Mouse (Mus musculus) adrenal gland, adult 2 months (tissue): ENCODE measurements around the gene Esrra. TPM values are rescaled to one million over a fixed set of nuclear protein-coding genes. Genes with fewer than 3 reads are reported as not detected.
A peak's percentile ranks its signal among the peaks of the same experiment; 100 is the strongest.

Experiments used
- DNase-seq: peaks from one replicate; pipeline ENCODE4 v3.0.0; 2021
- polyA plus RNA-seq: library from polyadenylated mRNA; depleted of rRNA; stranded (reverse); fragments of >200 nt; gene quantifications from 2 replicates; pipeline ENCODE4 v1.2.3, GENCODE M21; 2012
- total RNA-seq, 2 experiments: library from RNA; stranded (reverse); gene quantifications; 2 replicates each; pipeline ENCODE4 v1.2.3; 2021

Esrra gene
- total and polyA plus RNA-seq, 3 experiments: 29.3 to 67.6 (median 62.8) TPM

- DNase-seq: peak; percentile 96
Observed at GRCm38 (mm10) chr19:6941372-6942248, 20.0 kb upstream of the Esrra start, which contains the start of gene Bad. Gene Bad (plus strand): TSS chr19:6941861.

- DNase-seq: peak; percentile 29
Observed at GRCm38 (mm10) chr19:6940396-6941351, 19.1 kb upstream of the Esrra start.

GRCm38 (mm10) chr19:6939106-6940002, 17.7 kb upstream of the Esrra start:
- no peak for DNase-seq

GRCm38 (mm10) chr19:6937541-6938465, 16.2 kb upstream of the Esrra start:
- peak; percentile 38 for DNase-seq

GRCm38 (mm10) chr19:6936299-6936698, 14.7 kb upstream of the Esrra start:
- no peak for DNase-seq

- DNase-seq: no peak
Observed at GRCm38 (mm10) chr19:6934195-6934977, 12.8 kb upstream of the Esrra start, which contains the start of gene Kcnk4. Gene Kcnk4 (minus strand): TSS chr19:6934515.

GRCm38 (mm10) chr19:6933436-6934194, 12.0 kb upstream of the Esrra start:
- peak; percentile 32 for DNase-seq

GRCm38 (mm10) chr19:6933102-6933435, 11.5 kb upstream of the Esrra start:
- no peak for DNase-seq

- DNase-seq: no peak
Observed at GRCm38 (mm10) chr19:6932018-6932417, 10.4 kb upstream of the Esrra start.

GRCm38 (mm10) chr19:6931002-6931401, 9.4 kb upstream of the Esrra start:
- no peak for DNase-seq

GRCm38 (mm10) chr19:6928080-6928479, 6.5 kb upstream of the Esrra start:
- no peak for DNase-seq

GRCm38 (mm10) chr19:6926559-6927255, 5.1 kb upstream of the Esrra start:
- DNase-seq: peak; percentile 48

- peak; percentile 9 for DNase-seq
Observed at GRCm38 (mm10) chr19:6925611-6926329, 4.2 kb upstream of the Esrra start.

GRCm38 (mm10) chr19:6925307-6925573, 3.6 kb upstream of the Esrra start, which contains the start of gene Catsperz:
Gene Catsperz (minus strand): TSS chr19:6925380.
- DNase-seq: no peak

GRCm38 (mm10) chr19:6924461-6925306, 3.1 kb upstream of the Esrra start:
- DNase-seq: peak; percentile 89

GRCm38 (mm10) chr19:6922901-6923735, 1.5 kb upstream of the Esrra start:
- DNase-seq: no peak
